Mouse (Mus musculus): ENCODE data around the gene Klk1b3. TPM values are rescaled to one million over a fixed set of nuclear protein-coding genes. Genes with fewer than 3 reads are reported as not detected.
"Not testable (repeated sequence)": the region's sequence is repeated elsewhere in the genome, so short reads cannot be mapped to it uniquely, and the experiment has no call there.

The Klk1b3 gene
- polyA plus RNA-seq (2017; shearing (Covaris generic)), result not detected

- ATAC-seq, result no peak
Observed at GRCm38 (mm10) chr7:44197891-44198290, at the start of gene Klk1b3. Klk1b3 (plus strand) TSS chr7:44198191.

DNA sequence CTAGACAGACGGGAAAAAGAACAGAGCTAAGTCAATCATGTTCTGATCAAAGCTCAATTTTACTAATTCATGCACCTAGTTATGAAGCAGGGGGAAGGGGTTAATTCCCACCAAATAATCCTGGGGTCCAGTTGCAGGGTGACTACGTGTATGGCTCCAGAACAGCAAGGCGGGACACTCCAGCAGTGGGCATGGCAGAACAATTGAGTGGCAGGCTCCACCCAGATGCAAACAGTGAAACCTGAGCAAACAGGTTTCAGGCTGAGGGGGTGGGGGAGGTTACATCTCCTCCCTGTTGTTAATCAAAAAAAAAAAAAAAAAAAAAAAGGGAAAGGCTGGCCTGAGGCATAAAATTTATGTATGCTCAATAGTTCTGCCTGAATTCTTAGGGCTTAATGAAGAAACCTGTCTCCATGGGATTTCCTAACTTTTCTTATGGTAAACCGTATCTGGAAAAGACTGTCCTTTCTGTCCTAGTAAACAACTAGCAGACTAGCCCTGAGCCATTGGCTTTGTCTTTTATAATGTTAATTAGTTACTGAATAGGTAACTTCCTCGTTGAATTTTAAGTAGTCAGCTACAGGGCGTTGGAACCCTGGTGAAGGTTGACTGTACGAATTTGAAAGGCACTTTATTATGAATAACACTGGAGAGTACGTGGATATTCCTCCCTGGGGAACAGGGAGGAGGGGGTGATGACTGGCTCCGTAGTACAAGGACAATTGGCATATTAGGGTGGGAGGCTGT, 18.5 kb upstream of the Klk1b3 start:
- ATAC-seq, result no peak

DNA sequence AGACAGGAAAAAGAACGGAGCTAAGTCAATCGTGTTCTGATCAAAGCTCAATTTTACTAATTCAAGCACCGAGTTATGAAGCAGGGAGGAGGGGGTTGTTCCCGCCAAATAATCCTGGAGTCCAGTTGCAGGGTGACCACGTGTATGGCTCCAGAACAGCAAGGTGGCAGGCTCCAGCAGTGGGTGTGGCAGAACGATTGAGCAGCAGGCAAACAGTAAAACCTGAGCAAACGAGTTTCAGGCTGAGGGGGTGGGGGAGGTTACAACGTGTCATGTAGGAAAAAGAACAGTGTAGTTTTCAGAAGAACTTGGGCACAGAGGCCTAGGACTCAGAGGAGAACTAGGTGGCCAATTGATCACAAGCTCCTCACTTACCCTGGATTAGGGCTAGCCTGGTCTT, 11.5 kb upstream of the Klk1b3 start:
- ATAC-seq, result not testable (repeated sequence)

DNA sequence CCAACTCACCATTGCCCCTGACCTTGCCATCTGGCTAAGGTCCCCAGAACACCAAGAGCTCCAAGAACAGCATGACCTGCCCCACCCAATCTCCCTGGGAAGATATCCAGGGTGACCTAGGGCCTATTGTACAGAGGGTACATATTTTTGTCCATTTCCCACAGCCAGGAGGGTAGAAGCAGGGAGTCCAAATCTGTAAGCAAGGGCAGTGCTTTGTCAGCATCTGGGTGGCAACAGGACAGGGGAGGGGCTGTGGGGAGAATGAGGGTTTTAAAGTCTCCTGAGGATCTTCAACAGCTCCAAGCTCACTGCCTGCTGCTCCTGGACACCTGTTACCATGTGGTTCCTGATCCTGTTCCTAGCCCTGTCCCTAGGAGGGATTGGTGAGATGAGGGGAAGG, 10.1 kb upstream of the Klk1b3 start, which contains the start of gene Klk1b24:
Gene Klk1b24, plus strand, starts transcription at position 301 of the 400 bp plus-strand sequence.
- ATAC-seq, result not testable (repeated sequence)

GRCm38 (mm10) chr7:44193466-44193865, 4.5 kb upstream of the Klk1b3 start:
- not testable (repeated sequence) for ATAC-seq

- not testable (repeated sequence) for ATAC-seq
Observed at GRCm38 (mm10) chr7:44207135-44207534, 9.1 kb downstream of the Klk1b3 start, which contains the start of gene Klk1b4. Klk1b4 (plus strand) TSS chr7:44207435.

GRCm38 (mm10) chr7:44208307-44208706, 10.3 kb downstream of the Klk1b3 start:
- no peak for ATAC-seq

- no peak for ATAC-seq
Observed at GRCm38 (mm10) chr7:44215645-44216044, 17.7 kb downstream of the Klk1b3 start, which contains the start of gene Klk1b5. Klk1b5 (plus strand) TSS chr7:44215945.

- not testable (repeated sequence) for ATAC-seq
Observed at GRCm38 (mm10) chr7:44221601-44222000, 23.6 kb downstream of the Klk1b3 start.

DNA sequence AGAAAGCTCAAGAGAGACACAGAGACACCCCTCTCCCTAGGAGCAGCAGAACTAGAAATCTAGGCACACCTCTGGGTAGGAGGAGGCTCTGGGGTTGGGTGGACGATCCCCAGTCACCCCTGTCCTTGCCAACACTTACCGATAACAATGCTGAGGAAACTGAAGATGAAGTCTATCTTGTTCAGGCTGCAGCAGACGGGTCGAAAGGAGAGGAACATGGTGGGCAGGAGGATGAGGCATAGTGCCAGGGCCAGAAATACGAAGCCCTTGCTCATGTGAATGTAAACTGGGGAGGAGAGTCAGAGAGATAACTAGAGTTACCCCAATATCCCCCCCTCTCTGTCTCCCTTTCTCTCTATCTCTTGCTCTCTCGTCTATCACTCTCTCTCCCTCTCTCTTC, 24.3 kb downstream of the Klk1b3 start:
- not testable (repeated sequence) for ATAC-seq

DNA sequence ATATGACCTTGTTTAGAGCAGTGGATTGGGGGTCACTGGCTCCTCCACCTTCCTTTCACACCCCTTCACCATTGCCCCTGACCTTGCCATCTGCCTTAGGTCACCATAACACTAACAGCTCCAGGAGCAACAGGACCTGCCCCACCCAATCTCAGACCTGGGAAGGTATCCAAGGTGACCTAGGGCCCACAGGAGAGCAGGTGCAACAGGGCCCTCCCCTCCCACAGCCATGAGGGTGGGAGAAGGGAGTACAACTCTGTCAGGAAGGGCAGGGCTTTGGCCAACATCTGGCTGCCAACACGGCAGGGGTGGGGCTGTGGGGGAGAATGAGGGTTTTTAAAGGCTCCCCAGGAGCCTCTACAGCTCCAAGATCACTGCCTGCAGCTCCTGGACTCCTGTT, 27.1 kb downstream of the Klk1b3 start, which contains the start of gene Klk1:
Gene Klk1, plus strand, starts transcription at position 285 of the 400 bp plus-strand sequence.
- ATAC-seq, result no peak

DNA sequence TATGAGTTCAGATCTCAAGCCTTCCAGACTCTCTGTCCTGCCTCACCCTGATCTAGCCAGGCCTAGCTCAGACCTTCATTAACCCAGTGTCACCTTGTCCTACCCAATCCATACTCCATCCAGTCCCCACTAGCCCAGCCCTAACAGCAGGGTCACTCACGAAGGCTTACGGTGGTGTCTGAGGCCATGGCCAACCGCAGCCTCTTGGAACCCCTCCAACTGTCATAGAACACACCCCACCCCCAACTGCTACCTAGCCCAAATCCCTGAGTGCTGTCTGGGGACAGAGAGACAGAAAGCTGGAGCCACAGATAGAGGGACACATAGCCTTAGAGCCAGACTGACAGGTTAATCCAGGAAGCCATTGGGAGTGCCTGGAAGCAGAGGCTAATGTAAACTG, 37.9 kb downstream of the Klk1b3 start, which contains the start of gene Gm36864:
Gene Gm36864, plus strand, starts transcription at position 269 of the 400 bp plus-strand sequence.
- ATAC-seq, result no peak

GRCm38 (mm10) chr7:44239913-44240312, 41.9 kb downstream of the Klk1b3 start:
- ATAC-seq, result no peak

DNA sequence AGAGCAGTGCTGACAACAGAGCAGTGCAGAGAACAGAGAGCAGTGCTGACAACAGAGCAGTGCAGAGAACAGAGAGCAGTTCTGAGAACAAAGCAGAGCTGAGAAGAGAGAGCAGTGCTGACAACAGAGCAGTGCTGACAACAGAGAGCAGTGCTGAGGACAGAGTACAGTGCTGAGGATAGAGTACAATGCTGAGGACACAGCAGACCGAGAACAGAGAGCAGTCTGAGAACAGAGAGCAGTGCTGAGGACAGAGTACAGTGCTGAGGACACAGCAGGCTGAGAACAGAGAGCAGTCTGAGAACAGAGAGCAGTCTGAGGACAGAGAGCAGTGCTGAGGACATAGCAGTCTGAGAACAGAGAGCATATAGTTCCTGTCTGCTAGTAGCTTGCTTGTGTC, 42.7 kb downstream of the Klk1b3 start:
- no peak for ATAC-seq

- no peak for ATAC-seq
Observed at GRCm38 (mm10) chr7:44241163-44241562, 43.2 kb downstream of the Klk1b3 start.

DNA sequence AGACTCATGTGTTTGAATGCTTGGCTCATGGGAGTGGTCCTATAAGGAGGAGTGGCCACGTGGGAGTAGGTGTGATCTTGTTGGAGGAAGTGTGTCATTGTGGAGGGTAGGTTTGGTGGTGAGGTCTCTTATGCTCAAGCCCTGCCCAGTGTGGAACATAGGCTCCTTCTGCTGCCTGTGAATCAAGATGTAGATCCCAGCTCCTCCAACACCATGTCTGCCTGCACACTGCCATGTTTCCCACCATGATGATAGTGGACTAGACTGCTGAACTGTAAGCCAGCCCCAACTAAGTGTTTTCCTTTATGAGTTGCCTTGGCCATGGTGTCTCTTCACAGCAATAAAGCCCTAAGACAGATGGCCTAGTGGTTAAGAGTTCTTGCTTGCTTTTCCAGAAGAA, 46.1 kb downstream of the Klk1b3 start:
- no peak for ATAC-seq

GRCm38 (mm10) chr7:44246055-44246983, 48.3 kb downstream of the Klk1b3 start, which contains the start of the genes 1700028J19Rik and 2410002F23Rik:
1700028J19Rik (minus strand) TSS chr7:44246695.
2410002F23Rik (plus strand) TSS chr7:44246722.
- ATAC-seq, result peak; percentile 87

GRCm38 (mm10) chr7:44246984-44247470, 49.0 kb downstream of the Klk1b3 start:
- ATAC-seq, result peak; percentile 57

- ATAC-seq, result no peak
Observed at GRCm38 (mm10) chr7:44247971-44248370, 50.0 kb downstream of the Klk1b3 start.

DNA sequence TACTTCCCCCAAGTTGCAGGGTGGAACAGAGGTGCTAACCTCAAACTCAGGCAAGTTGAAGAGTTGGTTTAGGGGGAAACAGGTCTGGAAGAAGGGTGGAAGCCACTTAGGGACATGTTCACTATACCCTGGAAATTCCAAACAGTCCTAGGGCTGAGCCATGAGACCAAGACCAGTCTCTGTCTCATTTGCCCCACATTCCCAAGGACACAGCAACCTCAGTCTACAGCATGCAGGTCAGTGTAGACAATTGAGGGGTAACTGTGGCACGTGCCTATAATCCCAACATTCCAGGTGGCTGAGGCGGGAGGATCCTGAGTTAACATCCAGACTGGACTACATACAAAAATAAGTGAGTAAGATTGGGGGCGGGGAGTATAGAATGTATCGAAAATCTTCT, 51.3 kb downstream of the Klk1b3 start:
- ATAC-seq, result no peak

- not testable (repeated sequence) for ATAC-seq
Observed at GRCm38 (mm10) chr7:44250732-44251275, 52.8 kb downstream of the Klk1b3 start.

All from CD4-positive, CD25-positive, alpha-beta regulatory T cell, adult 4 months (primary cell).